Comparison of ENCODE assay signal across 10 mouse cellular contexts in genomic region chr13:16005517-16005916, GRCm38 (mm10). TPM values are rescaled to one million over a fixed set of nuclear protein-coding genes. Genes with fewer than 3 reads are reported as not detected.
DNase-seq lines count a peak whose midpoint lies in the region; ATAC-seq and TF ChIP-seq lines count a peak whose summit lies in the region.
"Had no signal": no experiment of that assay in that cellular context is flagged by ENCODE, and none has a peak within 500 bp of the region (broad histone marks: within the 10 kb centered on the region; RNA-seq: fewer than 3 reads in every experiment).

No protein-coding gene starts in this region.

- DNase-seq in cerebellum, postnatal 25 days = peak; percentile 24 to 59
- DNase-seq in cerebellum, adult 11 months = no peak
- DNase-seq in liver, adult 2 months (ENCODE audit: extremely low read depth, low read depth, low spot score) = peak; percentile 52
- DNase-seq in liver, embryonic 11.5 days (ENCODE audit: low spot score) = no peak
- DNase-seq in adrenal gland, postnatal 36 days = peak; percentile 45 to 64
- peak; percentile 63 for DNase-seq in heart, postnatal 4 days
- no peak for DNase-seq in T-cell, adult 2 months (ENCODE audit: low spot score)

- ATAC-seq in liver, embryonic 11.5 days (replicated peaks; ENCODE audit: low FRiP score) = no peak
- ATAC-seq in megakaryocyte progenitor cell, adult 5-6 weeks (replicated peaks; ENCODE audit: poor library complexity) = peak; percentile 83

- no peak overlapping the region for H3K4me3 ChIP-seq in liver, adult 2 months (ENCODE audit: insufficient read depth, low read depth, low read length)
- H3K4me3 ChIP-seq in liver, embryonic 11.5 days (ENCODE audit: low read depth, low read length) = no peak overlapping the region
- H3K4me3 ChIP-seq: liver, embryonic 15.5 days; stomach, embryonic 15.5 days had no signal

- H3K27ac ChIP-seq in liver, adult 2 months (replicated peaks; ENCODE audit: insufficient read depth, low read depth, low read length) = no peak overlapping the region
- no peak overlapping the region for H3K27ac ChIP-seq in liver, embryonic 11.5 days (ENCODE audit: low read depth, low read length)
- H3K27ac ChIP-seq: liver, embryonic 15.5 days; stomach, embryonic 15.5 days had no signal

- no peaks in the 10 kb centered on the region; the same call in 1 of the 2 replicates for H3K79me2 ChIP-seq in liver, adult 2 months (ENCODE audit: control insufficient read depth, insufficient read depth, low read length)

- 6% methylated on average over 4 of the region's 4 CpGs for WGBS in liver, adult 2 months
- 8% methylated on average over 4 of the region's 4 CpGs for WGBS in liver, embryonic 11.5 days

- TF ChIP-seq CTCF in liver, adult 2 months (IDR thresholded peaks at IDR 0.05; ENCODE audit: low read depth, low read length) = peak; percentile 80

- H3K4me2 ChIP-seq in liver, embryonic 11.5 days = no peak overlapping the region
- H3K4me2 ChIP-seq: liver, embryonic 15.5 days; stomach, embryonic 15.5 days had no signal

- no peaks in the 10 kb centered on the region for H3K36me3 ChIP-seq in liver, adult 2 months (ENCODE audit: control insufficient read depth, insufficient read depth, low read length)
- H3K36me3 ChIP-seq in liver, embryonic 11.5 days (ENCODE audit: control insufficient read depth, insufficient read depth, low read length) = no peaks in the 10 kb centered on the region
- H3K36me3 ChIP-seq: liver, embryonic 15.5 days; stomach, embryonic 15.5 days had no signal

- no peaks in the 10 kb centered on the region for H3K9me3 ChIP-seq in liver, embryonic 11.5 days (ENCODE audit: control insufficient read depth, low read length)
- H3K9me3 ChIP-seq: liver, embryonic 15.5 days; stomach, embryonic 15.5 days had no signal

- no peak for TF ChIP-seq POLR2A in liver, adult 2 months (IDR thresholded peaks at IDR 0.05; ENCODE audit: extremely low read depth, insufficient read depth, low read length)

- H3K27me3 ChIP-seq in liver, adult 2 months (ENCODE audit: control insufficient read depth, insufficient read depth, low read length) = no peaks in the 10 kb centered on the region
- peaks cover 3% of the 10 kb centered on the region; the same call in 1 of the 2 replicates for H3K27me3 ChIP-seq in liver, embryonic 11.5 days (replicated peaks; ENCODE audit: control insufficient read depth, insufficient read depth, low read length)
- H3K27me3 ChIP-seq: liver, embryonic 15.5 days; stomach, embryonic 15.5 days had no signal

- peaks cover 6% of the 10 kb centered on the region for H3K4me1 ChIP-seq in liver, adult 2 months (ENCODE audit: control insufficient read depth, insufficient read depth, low read length)
- no peaks in the 10 kb centered on the region for H3K4me1 ChIP-seq in liver, embryonic 11.5 days (replicated peaks; ENCODE audit: control insufficient read depth, insufficient read depth, low read length)
- H3K4me1 ChIP-seq: liver, embryonic 15.5 days; stomach, embryonic 15.5 days had no signal

- no peak overlapping the region for H3K9ac ChIP-seq in liver, adult 2 months (ENCODE audit: low read depth, low read length)
- no peak overlapping the region for H3K9ac ChIP-seq in liver, embryonic 11.5 days (ENCODE audit: low read depth, low read length)
- H3K9ac ChIP-seq: liver, embryonic 15.5 days; stomach, embryonic 15.5 days had no signal

RNA-seq across cellular contexts. Expression of gene Inhba, which starts 6.1 kb away (rescaled TPM):
- total RNA-seq in liver, adult 2 months (2014; rRNA removed) = 1.5 and 1.7 TPM in 2 replicates
- 1.7 and 5.1 TPM in 2 replicates for polyA plus RNA-seq in liver, adult 2 months (2012; rRNA removed)
- polyA plus RNA-seq in liver, embryonic 11.5 days (2014; fragmentation: Nextera tagmentation; extraction: Ambion mirVana) = 0.42 and 0.47 TPM in 2 replicates
- 1 to 10 TPM in 1 of 2 experiments, under 1 TPM in 1; 0.89 to 2.2 TPM for total RNA-seq in adrenal gland, postnatal 36 days (2021)
- 10 to 100 TPM; 11.2 to 12.5 TPM for total RNA-seq in heart, postnatal 4 days (2021)
- 0.86 and 1.8 TPM in 2 replicates for total RNA-seq in megakaryocyte progenitor cell, adult 5-6 weeks (2015)
- 0.75 and 1.1 TPM in 2 replicates for total RNA-seq in megakaryocyte progenitor cell, adult 5-6 weeks (2017)

Comparison
In these comparisons a context has a peak if more than half of its experiments do, and no peak if none do; other contexts are left out.
1. DNase-seq: peak in cerebellum, postnatal 25 days (2 of 2), liver, adult 2 months (single experiment), adrenal gland, postnatal 36 days (2 of 2) and heart, postnatal 4 days (single experiment); none in cerebellum, adult 11 months (single experiment), liver, embryonic 11.5 days (single experiment) and T-cell, adult 2 months (single experiment).